Mouse (Mus musculus) ES-Bruce4 (cell line): Measurements from ENCODE around the gene Gpr65. TPM values are rescaled to one million over a fixed set of nuclear protein-coding genes. Genes with fewer than 3 reads are reported as not detected.
A peak's percentile ranks its signal among the peaks of the same experiment; 100 is the strongest.

Experiments used
- H3K27ac ChIP-seq: 2 replicates; pipeline ENCODE4 v1.5.1; 2012; ENCODE audit warnings: low read length, inconsistent platforms; ENCODE audit not compliant: insufficient read depth
- H3K27me3 ChIP-seq: 2 replicates; pipeline ENCODE4 v1.6.1; 2012; ENCODE audit warnings: mild to moderate bottlenecking, low read length, inconsistent platforms; ENCODE audit not compliant: control insufficient read depth, poor library complexity, insufficient read depth, severe bottlenecking
- H3K36me3 ChIP-seq: 2 replicates; pipeline ENCODE4 v1.6.1; 2012; ENCODE audit warnings: inconsistent platforms, mild to moderate bottlenecking, low read length, moderate library complexity; ENCODE audit not compliant: control insufficient read depth, poor library complexity, insufficient read depth, severe bottlenecking
- H3K4me1 ChIP-seq: one replicate; pipeline ENCODE4 v1.8.1; 2011; ENCODE audit warnings: low read length; ENCODE audit not compliant: control insufficient read depth, insufficient read depth
- H3K4me3 ChIP-seq: 2 replicates; pipeline ENCODE4 v1.5.1; 2011; ENCODE audit warnings: low read depth, mild to moderate bottlenecking, low read length
- H3K9ac ChIP-seq: 2 replicates; pipeline ENCODE4 v1.6.1; 2012; ENCODE audit warnings: low read depth, mild to moderate bottlenecking, inconsistent platforms; ENCODE audit not compliant: poor library complexity, severe bottlenecking
- H3K9me3 ChIP-seq: replicated peaks from 2 replicates; pipeline ENCODE4 v1.6.1; 2012; ENCODE audit warnings: mild to moderate bottlenecking, low read length, inconsistent platforms; ENCODE audit not compliant: control insufficient read depth, poor library complexity, insufficient read depth, severe bottlenecking
- CTCF ChIP-seq: IDR thresholded peaks from one replicate; pipeline ENCODE4 v1.8.1; 2011; ENCODE audit warnings: low read depth, low read length
- EP300 ChIP-seq: IDR thresholded peaks from 2 replicates; pipeline ENCODE4 v1.6.1; 2011; ENCODE audit warnings: low read depth, low read length; ENCODE audit not compliant: insufficient read depth
- POLR2A ChIP-seq: IDR thresholded peaks from one replicate; pipeline ENCODE4 v1.8.1; 2011; ENCODE audit warnings: low read length; ENCODE audit not compliant: insufficient read depth
- polyA plus RNA-seq: library from polyadenylated mRNA; stranded (reverse); fragments of >200 nt; gene quantifications from 2 replicates; pipeline ENCODE4 v1.2.4, GENCODE M21; 2011; ENCODE audit warnings: low read depth; ENCODE audit not compliant: missing spikeins, insufficient read depth, insufficient read length

Gpr65 gene
- polyA plus RNA-seq, 1 experiment = not detected

DNA sequence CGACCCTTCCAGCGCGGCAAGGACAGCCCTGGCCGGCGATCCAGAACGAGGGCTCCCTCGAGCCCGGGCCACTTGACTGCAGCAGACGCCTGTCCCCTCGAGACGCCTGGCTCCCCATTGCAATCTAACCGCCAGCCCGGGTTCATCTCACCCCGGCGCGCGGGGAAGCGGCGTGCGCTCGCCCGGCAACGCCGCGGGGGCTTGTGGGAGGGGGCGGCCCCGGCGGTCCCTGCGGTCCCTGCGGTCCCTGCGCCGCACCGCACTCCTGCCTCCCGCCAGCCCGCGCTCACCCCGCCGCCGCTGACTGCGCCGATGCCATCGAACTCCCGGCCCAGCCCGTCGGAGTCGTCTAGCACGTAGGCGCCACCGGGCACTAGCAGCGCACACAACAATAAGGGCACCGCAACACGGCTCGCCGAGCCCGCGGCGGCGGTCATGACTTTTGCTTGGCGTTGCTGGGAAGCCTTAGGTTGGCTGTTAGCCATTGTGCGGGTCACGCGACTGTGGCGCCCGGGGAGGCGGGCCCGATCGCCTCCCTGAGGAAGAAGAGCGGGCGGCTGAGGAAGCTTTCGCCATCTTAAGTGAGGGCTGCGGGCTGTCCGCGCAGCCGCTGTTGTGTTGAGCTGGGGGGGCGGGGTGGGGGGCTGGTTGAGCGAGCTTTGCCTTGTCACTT is 9.5 kb upstream of the Gpr65 start, which contains the start of gene Galc:
TSS of gene Galc (minus strand) at position 615 of the 673 bp plus-strand sequence.
- no peaks in the 10 kb centered on the region for H3K9me3 ChIP-seq
- H3K27me3 ChIP-seq = no peaks in the 10 kb centered on the region
- peak within 1 kb of the TSS; percentile 46 for H3K27ac ChIP-seq
- H3K9ac ChIP-seq = peak within 1 kb of the TSS; percentile 86
- H3K36me3 ChIP-seq = no peaks in the 10 kb centered on the region
- no peak for TF ChIP-seq EP300
- peak within 1 kb of the TSS; percentile 89 for H3K4me3 ChIP-seq
- H3K4me1 ChIP-seq = no peaks in the 10 kb centered on the region

DNA sequence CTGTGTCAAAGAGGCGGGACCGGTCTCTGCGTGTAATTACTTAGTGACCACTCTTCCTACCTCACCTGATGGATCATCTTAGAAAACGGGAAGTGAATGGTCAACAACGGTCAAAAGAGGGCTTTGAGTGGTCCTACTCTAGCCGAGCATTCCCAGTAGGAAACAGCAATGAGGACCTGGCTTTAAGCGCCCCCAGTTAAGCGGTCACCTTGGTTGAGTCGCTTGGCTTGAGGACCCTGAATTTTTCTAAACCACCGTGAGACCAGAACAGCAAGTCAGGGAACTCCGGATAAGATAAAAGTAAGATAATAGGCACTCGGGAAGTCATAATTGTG is 8.9 kb upstream of the Gpr65 start:
- Histone ChIP-seq H3K27ac (no peak overlapping the region), H3K9ac (peak overlapping the region; percentile 86), H3K36me3 (no peaks in the 10 kb centered on the region), H3K4me3 (peak overlapping the region; percentile 89), H3K9me3 (no peaks in the 10 kb centered on the region), H3K4me1 (no peaks in the 10 kb centered on the region), H3K27me3 (no peaks in the 10 kb centered on the region)
- no peak for TF ChIP-seq POLR2A
- TF ChIP-seq CTCF = no peak
- no peak for TF ChIP-seq EP300

DNA sequence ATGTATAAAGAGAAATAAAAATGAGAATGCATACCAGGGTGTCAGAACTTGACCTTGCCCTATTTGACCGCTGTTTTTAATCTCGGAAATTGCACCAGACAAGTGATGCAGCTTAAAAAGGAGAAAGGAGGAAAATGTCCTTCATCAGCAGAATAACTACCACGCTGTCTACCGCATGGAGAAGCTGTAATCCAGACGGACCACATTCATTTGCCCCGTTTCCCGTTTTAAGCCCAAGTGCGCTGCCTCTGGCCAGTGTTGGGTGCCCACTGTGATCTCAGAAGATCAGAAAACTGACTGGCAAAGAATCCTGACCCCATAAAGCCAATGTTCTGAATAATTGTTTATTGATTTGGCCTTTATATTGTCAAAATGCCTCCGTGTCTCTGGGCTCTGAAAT is 2.7 kb upstream of the Gpr65 start:
- Histone ChIP-seq H3K4me1 (no peaks in the 10 kb centered on the region), H3K9me3 (no peaks in the 10 kb centered on the region), H3K27me3 (no peaks in the 10 kb centered on the region), H3K27ac (no peak overlapping the region), H3K4me3 (no peak overlapping the region), H3K36me3 (no peaks in the 10 kb centered on the region), H3K9ac (no peak overlapping the region)
- no peak for TF ChIP-seq EP300
- TF ChIP-seq CTCF = no peak
- no peak for TF ChIP-seq POLR2A

DNA sequence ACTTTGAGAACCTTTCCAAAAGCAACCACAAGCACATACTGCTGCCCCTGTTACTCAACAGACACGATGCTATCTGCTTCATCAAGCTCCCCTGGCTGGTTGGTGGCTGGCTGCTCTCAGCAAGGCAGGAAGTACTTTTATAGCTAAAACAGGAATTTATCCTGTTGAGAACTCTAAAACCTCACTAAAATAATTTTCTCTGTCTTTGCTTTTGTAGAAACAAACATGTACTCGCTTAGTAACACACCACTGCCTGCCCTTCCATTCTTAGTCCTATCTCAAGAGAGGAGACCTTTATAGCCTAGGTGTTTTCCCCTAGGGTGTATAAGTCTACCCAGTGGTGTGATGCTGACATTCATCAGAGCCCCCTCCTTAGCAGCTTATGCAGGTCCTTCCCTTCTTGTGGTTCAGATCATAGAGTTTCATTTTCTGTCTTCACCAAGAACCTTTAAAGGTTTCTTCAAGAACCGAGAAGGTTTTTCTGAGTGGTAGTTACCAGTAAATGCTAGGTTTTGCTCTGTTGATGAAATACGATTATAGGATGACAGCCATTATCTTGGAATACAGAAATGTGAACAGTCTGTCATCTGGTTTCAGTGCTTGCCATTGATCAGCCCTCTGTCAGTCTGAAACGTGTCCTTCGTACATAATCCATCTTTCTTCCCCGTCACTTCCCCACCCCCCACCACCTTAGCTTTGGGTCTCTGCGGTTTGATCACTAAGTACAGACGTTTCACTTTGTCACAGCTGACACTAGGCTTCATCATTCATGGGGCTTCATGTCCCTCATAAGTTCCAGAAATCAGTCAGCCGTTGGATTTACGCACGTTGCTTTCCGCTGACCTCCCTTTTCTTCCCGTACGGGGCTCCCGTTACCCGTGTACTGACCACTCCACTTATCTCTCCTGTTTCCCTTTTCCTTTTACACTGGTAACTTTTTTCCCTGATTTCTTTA is 1.6 kb downstream of the Gpr65 start:
- TF ChIP-seq POLR2A = no peak
- TF ChIP-seq EP300 = no peak
- TF ChIP-seq CTCF = no peak
- H3K4me1 ChIP-seq = no peaks in the 10 kb centered on the region
- no peak overlapping the region for H3K9ac ChIP-seq
- H3K36me3 ChIP-seq = no peaks in the 10 kb centered on the region
- no peaks in the 10 kb centered on the region for H3K9me3 ChIP-seq
- H3K4me3 ChIP-seq = no peak overlapping the region
- H3K27ac ChIP-seq = no peak overlapping the region
- no peaks in the 10 kb centered on the region for H3K27me3 ChIP-seq

DNA sequence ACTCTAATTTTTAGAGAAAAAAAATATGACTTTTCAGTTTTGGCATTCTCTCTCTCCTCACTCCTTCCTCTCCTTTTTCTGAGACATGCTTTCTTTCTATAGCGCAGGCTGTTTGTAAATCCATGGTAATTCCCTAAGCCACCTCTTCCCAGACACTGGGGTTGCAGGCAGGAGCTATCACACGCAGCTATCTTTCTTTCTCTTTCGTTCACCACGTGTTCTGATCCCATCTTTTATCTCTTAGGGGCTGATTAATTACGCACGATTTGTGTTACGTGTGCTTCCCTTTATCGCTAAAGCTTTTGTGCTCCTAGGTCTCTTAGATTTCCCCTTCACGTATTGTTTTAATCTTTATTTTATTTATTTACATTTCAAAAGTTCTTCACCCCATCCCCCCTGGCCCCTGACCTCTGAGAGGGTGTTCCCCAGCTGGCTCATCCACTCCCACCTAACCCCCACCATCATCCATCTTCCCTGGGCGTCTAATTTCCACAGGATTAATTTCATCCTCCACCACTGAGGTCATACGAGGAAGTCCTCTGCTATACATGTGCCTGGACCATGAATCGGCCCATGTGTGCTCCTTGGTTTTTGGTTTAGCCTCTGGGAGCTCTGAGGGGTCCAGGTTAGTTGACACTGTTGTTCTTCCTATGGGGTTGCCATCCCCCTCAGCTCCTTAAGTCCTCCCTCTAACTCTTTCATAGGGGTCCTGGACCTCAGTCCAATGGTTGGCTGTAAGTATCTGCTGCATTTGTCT is 2.6 kb downstream of the Gpr65 start:
- H3K27me3 ChIP-seq = no peaks in the 10 kb centered on the region
- no peak overlapping the region for H3K27ac ChIP-seq
- H3K4me3 ChIP-seq = no peak overlapping the region
- H3K9me3 ChIP-seq = no peaks in the 10 kb centered on the region
- no peak overlapping the region for H3K9ac ChIP-seq
- H3K36me3 ChIP-seq = no peaks in the 10 kb centered on the region
- TF ChIP-seq EP300 (no peak), CTCF (no peak), POLR2A (no peak)
- H3K4me1 ChIP-seq = no peaks in the 10 kb centered on the region
